Mouse (Mus musculus) liver, adult 2 months (tissue): ENCODE data around the gene Timm22. TPM values are rescaled to one million over a fixed set of nuclear protein-coding genes. Genes with fewer than 3 reads are reported as not detected.
A peak's percentile ranks its signal among the peaks of the same experiment; 100 is the strongest.

Source experiments
- DNase-seq: peaks from one replicate; pipeline ENCODE4 v3.0.0-alpha.2; 2011; ENCODE audit warnings: low read depth, low spot score; ENCODE audit errors: extremely low read depth
- H3K27ac ChIP-seq: fragments of 200-500 bp; replicated peaks from 2 replicates; pipeline ENCODE4 v1.5.1; 2012; ENCODE audit warnings: low read depth, mild to moderate bottlenecking, control low read depth, inconsistent platforms, low read length; ENCODE audit not compliant: insufficient read depth
- H3K27me3 ChIP-seq: fragments of 200-500 bp; 2 replicates; pipeline ENCODE4 v1.6.1; 2012; ENCODE audit warnings: mild to moderate bottlenecking, moderate library complexity, low read length, inconsistent platforms; ENCODE audit not compliant: control insufficient read depth, insufficient read depth
- H3K36me3 ChIP-seq: fragments of 200-500 bp; 2 replicates; pipeline ENCODE4 v1.6.1; 2012; ENCODE audit warnings: low read length, inconsistent platforms; ENCODE audit not compliant: control insufficient read depth, insufficient read depth
- H3K4me1 ChIP-seq: fragments of 200-500 bp; 2 replicates; pipeline ENCODE4 v1.6.1; 2011; ENCODE audit warnings: low read length; ENCODE audit not compliant: control insufficient read depth, insufficient read depth
- H3K4me3 ChIP-seq: fragments of 200-500 bp; 2 replicates; pipeline ENCODE4 v1.5.1; 2011; ENCODE audit warnings: low read depth, mild to moderate bottlenecking, control low read depth, low read length, moderate library complexity; ENCODE audit not compliant: insufficient read depth
- H3K79me2 ChIP-seq: fragments of 200-500 bp; 2 replicates; pipeline ENCODE4 v1.6.1; 2012; ENCODE audit warnings: inconsistent platforms, mild to moderate bottlenecking, low read length, moderate library complexity; ENCODE audit not compliant: control insufficient read depth, insufficient read depth
- H3K9ac ChIP-seq: fragments of 200-500 bp; 2 replicates; pipeline ENCODE4 v1.6.1; 2012; ENCODE audit warnings: low read depth, mild to moderate bottlenecking, control low read depth, inconsistent platforms, low read length
- CTCF ChIP-seq: fragments of 200-500 bp; IDR thresholded peaks from 2 replicates; pipeline ENCODE4 v1.5.1; 2011; ENCODE audit warnings: low read depth, low read length, control low read depth
- POLR2A ChIP-seq: fragments of 200-500 bp; IDR thresholded peaks from 2 replicates; pipeline ENCODE4 v1.6.1; 2011; ENCODE audit warnings: low read length, control low read depth; ENCODE audit not compliant: insufficient read depth; ENCODE audit errors: extremely low read depth
- WGBS: fragments of 180-500 bp; shearing (Covaris S2); methylation state at CpG from one replicate; pipeline ENCODE4 v1.1.7; 2018; 5-methylcytosine and 5-hydroxymethylcytosine counted together
- polyA plus RNA-seq: library from polyadenylated mRNA; depleted of rRNA; stranded (reverse); fragments of >200 nt; gene quantifications from 2 replicates; pipeline ENCODE4 v1.2.3, GENCODE M21; 2012
- total RNA-seq: library from RNA; depleted of rRNA; stranded (reverse); fragments of >200 nt; gene quantifications from 2 replicates; pipeline ENCODE4 v1.2.3, GENCODE M21; 2014

Timm22 gene
- total and polyA plus RNA-seq, 2 experiments = 6.0 to 7.9 TPM

DNA sequence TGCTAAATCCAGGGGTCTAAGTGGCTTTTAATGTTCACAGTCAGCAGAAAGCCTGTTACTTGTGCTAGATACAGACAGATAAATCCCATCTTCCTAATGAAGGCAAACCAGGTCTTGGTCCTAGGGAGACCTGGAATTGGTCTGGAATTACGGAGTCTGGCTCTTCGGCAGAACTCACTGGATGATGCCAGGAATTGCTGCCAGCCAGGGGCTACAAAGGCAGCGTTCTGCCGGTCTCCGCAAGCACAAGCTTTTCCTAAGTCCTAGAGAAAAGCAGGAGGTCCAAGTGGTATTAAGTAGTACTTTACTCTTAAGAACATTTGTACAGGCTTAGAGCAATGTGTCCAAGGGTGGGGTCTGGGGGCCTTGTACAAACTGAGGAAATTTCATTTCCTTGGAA, 22.4 kb upstream of the Timm22 start:
- no peak for DNase-seq
- H3K27me3 ChIP-seq = no peaks in the 10 kb centered on the region
- no peak overlapping the region for H3K4me3 ChIP-seq
- no peak overlapping the region for H3K9ac ChIP-seq
- WGBS = 89% methylated on average over 5 of the region's 5 CpGs
- peaks cover 6% of the 10 kb centered on the region; the same call in 1 of the 2 replicates for H3K4me1 ChIP-seq
- no peak for TF ChIP-seq POLR2A
- no peak for TF ChIP-seq CTCF
- peak overlapping the region; percentile 27; the same call in 1 of the 2 replicates for H3K27ac ChIP-seq
- H3K79me2 ChIP-seq = no peaks in the 10 kb centered on the region
- H3K36me3 ChIP-seq = no peaks in the 10 kb centered on the region

DNA sequence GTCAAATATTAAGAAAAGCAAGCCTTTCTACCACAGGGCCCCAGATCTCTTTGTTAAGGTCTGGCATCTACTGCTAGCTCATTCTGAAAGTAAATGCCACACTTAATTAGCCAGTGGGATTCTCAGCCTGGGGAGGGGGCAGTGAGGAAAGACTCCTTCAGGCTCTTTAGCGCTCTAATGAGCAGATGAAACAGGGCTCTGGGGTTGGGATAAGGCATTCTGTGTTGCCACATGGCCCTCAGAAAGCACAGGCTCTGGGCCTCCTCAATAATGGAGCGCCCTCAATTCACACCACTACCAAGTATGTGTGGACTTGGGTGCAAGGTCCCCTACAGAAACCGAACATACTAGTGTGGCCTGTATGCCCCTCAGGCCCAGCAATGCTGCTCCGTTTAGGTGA, 21.7 kb upstream of the Timm22 start:
- no peak overlapping the region for H3K4me3 ChIP-seq
- WGBS = 92% methylated on average over 4 of the region's 4 CpGs
- TF ChIP-seq POLR2A (no peak), CTCF (no peak)
- peak overlapping the region; percentile 51 for H3K27ac ChIP-seq
- H3K4me1 ChIP-seq = peaks cover 4% of the 10 kb centered on the region; the same call in 1 of the 2 replicates
- no peaks in the 10 kb centered on the region for H3K27me3 ChIP-seq
- H3K79me2 ChIP-seq = no peaks in the 10 kb centered on the region
- DNase-seq = no peak
- no peak overlapping the region for H3K9ac ChIP-seq
- H3K36me3 ChIP-seq = no peaks in the 10 kb centered on the region

DNA sequence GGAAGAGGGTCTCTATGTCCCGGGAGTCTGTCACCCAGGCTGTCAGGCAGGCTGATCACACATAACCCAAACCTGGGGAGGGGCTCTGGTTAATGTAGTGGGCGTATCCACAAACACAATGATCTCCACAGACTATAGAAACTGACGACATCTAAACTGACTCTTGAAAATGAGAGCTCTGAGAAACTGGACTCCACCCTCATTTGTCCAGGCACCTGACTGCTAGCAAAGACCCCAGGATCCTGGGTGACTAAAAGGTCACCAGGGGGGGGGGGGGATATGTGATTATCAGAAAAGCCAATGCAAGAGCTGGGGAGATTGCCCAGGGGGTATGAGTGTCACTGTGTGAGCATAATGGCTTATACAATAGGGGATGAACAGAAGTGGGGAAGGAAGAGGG, 21.0 kb upstream of the Timm22 start:
- no peaks in the 10 kb centered on the region for H3K27me3 ChIP-seq
- no peak for DNase-seq
- H3K27ac ChIP-seq = no peak overlapping the region
- no peaks in the 10 kb centered on the region for H3K36me3 ChIP-seq
- H3K4me1 ChIP-seq = no peaks in the 10 kb centered on the region
- WGBS = 81% methylated on average over 3 of the region's 3 CpGs
- H3K79me2 ChIP-seq = no peaks in the 10 kb centered on the region
- TF ChIP-seq POLR2A (no peak), CTCF (no peak)
- no peak overlapping the region for H3K4me3 ChIP-seq
- H3K9ac ChIP-seq = no peak overlapping the region

DNA sequence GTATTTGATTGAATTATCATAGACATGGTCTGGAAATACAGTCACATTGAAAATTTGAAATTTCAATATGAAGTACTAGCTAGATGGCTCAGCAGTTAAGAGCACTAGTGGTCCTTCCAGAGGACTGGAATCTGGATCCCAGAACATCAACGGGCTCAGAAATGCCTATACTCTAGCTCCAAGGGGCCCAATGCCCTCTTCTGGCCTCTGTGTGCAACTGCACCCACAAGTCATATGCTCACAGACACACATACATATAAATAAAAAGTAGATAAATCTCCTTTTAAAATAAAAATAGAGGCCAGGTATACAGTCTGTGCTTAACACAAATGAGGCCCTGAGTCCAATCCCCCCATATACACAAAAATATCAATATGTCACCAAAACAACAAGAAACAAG, 19.7 kb upstream of the Timm22 start:
- H3K4me1 ChIP-seq = no peaks in the 10 kb centered on the region
- no peaks in the 10 kb centered on the region for H3K79me2 ChIP-seq
- no peak overlapping the region for H3K4me3 ChIP-seq
- no peak overlapping the region for H3K9ac ChIP-seq
- TF ChIP-seq CTCF (no peak; the same call in 1 of the 2 replicates), POLR2A (no peak)
- H3K27me3 ChIP-seq = no peaks in the 10 kb centered on the region
- no peak overlapping the region for H3K27ac ChIP-seq
- 85% methylated on average over 1 of the region's 1 CpGs for WGBS
- DNase-seq = no peak
- H3K36me3 ChIP-seq = no peaks in the 10 kb centered on the region

DNA sequence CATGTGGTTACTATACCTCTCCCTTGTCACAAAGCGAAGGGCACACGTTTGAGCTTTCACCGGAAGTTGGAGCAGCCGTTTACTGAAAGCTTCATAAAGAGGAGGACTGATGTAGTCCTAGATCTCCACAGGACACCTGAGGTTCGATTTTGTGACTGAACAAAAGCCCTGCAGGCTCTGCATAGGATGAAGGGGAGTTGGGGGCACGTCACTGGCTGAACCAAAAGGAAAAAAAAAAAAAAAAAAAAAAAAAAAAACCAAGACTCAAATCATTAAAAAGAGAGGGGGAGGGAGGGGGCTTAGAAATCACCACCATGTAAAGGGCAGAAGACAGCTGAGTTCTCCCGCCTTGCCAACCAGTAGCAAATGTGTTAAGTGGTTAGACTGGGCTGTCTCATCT, 18.0 kb upstream of the Timm22 start:
- Histone ChIP-seq H3K4me3 (no peak overlapping the region), H3K27ac (no peak overlapping the region), H3K9ac (no peak overlapping the region), H3K4me1 (no peaks in the 10 kb centered on the region), H3K36me3 (no peaks in the 10 kb centered on the region), H3K27me3 (no peaks in the 10 kb centered on the region), H3K79me2 (no peaks in the 10 kb centered on the region)
- no peak for DNase-seq
- TF ChIP-seq CTCF = no peak
- TF ChIP-seq POLR2A = no peak
- 40% methylated on average over 7 of the region's 7 CpGs for WGBS

DNA sequence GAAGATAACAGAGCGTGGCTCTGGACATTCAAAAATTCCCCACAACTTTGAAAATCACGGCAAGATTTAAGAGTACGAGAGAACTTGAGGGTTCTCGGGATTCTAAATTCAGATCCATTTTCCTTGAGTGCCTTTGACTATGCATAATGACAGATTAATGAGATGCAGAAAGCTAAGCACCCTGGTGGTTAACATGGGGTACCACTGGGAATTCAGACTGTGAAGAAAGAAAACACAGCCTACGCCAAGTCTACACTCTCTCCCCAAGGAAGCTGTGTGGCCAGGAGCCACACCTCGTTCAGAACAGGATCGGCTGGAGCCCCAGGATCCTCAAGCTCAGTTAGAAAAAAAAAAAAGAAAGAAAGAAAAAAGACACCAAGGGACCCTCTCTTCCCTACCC, 14.2 kb upstream of the Timm22 start:
- H3K27ac ChIP-seq = no peak overlapping the region
- H3K9ac ChIP-seq = no peak overlapping the region
- no peak overlapping the region for H3K4me3 ChIP-seq
- no peaks in the 10 kb centered on the region for H3K27me3 ChIP-seq
- no peaks in the 10 kb centered on the region for H3K36me3 ChIP-seq
- 89% methylated on average over 7 of the region's 7 CpGs for WGBS
- no peaks in the 10 kb centered on the region for H3K4me1 ChIP-seq
- DNase-seq = no peak
- TF ChIP-seq CTCF = no peak
- no peak for TF ChIP-seq POLR2A
- H3K79me2 ChIP-seq = no peaks in the 10 kb centered on the region
